Mouse (Mus musculus): ENCODE data around the gene Dusp21. TPM values are rescaled to one million over a fixed set of nuclear protein-coding genes. Genes with fewer than 3 reads are reported as not detected.

Gene Dusp21
- total RNA-seq (2021), result not detected
- long read RNA-seq, experiment 1, result 0 reads
- long read RNA-seq, experiment 2, result 0 reads

GRCm38 (mm10) chrX:18145557-18145956, at the start of gene Dusp21:
Dusp21 (plus strand) TSS chrX:18145857.
- no peak for DNase-seq (ENCODE audit: low spot score in 2 of 2)

- DNase-seq (ENCODE audit: low spot score in 2 of 2), result no peak
These were observed 15.2 kb downstream of the Dusp21 start for GRCm38 (mm10) chrX:18160734-18161442.

GRCm38 (mm10) chrX:18161796-18162191, 16.1 kb downstream of the Dusp21 start:
- DNase-seq (ENCODE audit: low spot score in 2 of 2), result no peak

- DNase-seq (ENCODE audit: low spot score in 2 of 2), result peak; percentile 91 to 97
These were observed 16.7 kb downstream of the Dusp21 start, which contains the start of gene Kdm6a for GRCm38 (mm10) chrX:18162192-18162857. Kdm6a (plus strand) TSS chrX:18162575.

- peak; percentile 16 to 38 for DNase-seq (ENCODE audit: low spot score in 2 of 2)
These were observed 17.4 kb downstream of the Dusp21 start for GRCm38 (mm10) chrX:18162861-18163731.

- no peak for DNase-seq (ENCODE audit: low spot score in 2 of 2)
These were observed 18.4 kb downstream of the Dusp21 start for GRCm38 (mm10) chrX:18163917-18164624.

- no peak for DNase-seq (ENCODE audit: low spot score in 2 of 2)
These were observed 19.5 kb downstream of the Dusp21 start for GRCm38 (mm10) chrX:18165121-18165520.

- no peak for DNase-seq (ENCODE audit: low spot score in 2 of 2)
These were observed 21.3 kb downstream of the Dusp21 start for GRCm38 (mm10) chrX:18166961-18167360.

- DNase-seq (ENCODE audit: low spot score in 2 of 2), result no peak
These were observed 23.3 kb downstream of the Dusp21 start for GRCm38 (mm10) chrX:18168940-18169339.

GRCm38 (mm10) chrX:18174831-18175230, 29.2 kb downstream of the Dusp21 start:
- no peak for DNase-seq (ENCODE audit: low spot score in 2 of 2)

GRCm38 (mm10) chrX:18177803-18178202, 32.1 kb downstream of the Dusp21 start:
- DNase-seq (ENCODE audit: low spot score in 2 of 2), result no peak

GRCm38 (mm10) chrX:18179492-18179891, 33.8 kb downstream of the Dusp21 start:
- no peak for DNase-seq (ENCODE audit: low spot score in 2 of 2)

- no peak for DNase-seq (ENCODE audit: low spot score in 2 of 2)
These were observed 41.5 kb downstream of the Dusp21 start for GRCm38 (mm10) chrX:18187203-18187602.

GRCm38 (mm10) chrX:18188293-18188692, 42.6 kb downstream of the Dusp21 start:
- DNase-seq (ENCODE audit: low spot score in 2 of 2), result no peak

Other genes starting within 250 kb of the Dusp21 start
- gene Kdm6a, start 16.7 kb downstream of the Dusp21 start, total RNA-seq (2021), result 10 to 100 TPM; 60.1 to 96.8 TPM